Mouse (Mus musculus): ENCODE measurements around the gene Dnajc11. TPM values are rescaled to one million over a fixed set of nuclear protein-coding genes. Genes with fewer than 3 reads are reported as not detected.

Gene Dnajc11
- polyA plus RNA-seq, 1 experiment from 2014 or later, result 23.0 TPM

DNA sequence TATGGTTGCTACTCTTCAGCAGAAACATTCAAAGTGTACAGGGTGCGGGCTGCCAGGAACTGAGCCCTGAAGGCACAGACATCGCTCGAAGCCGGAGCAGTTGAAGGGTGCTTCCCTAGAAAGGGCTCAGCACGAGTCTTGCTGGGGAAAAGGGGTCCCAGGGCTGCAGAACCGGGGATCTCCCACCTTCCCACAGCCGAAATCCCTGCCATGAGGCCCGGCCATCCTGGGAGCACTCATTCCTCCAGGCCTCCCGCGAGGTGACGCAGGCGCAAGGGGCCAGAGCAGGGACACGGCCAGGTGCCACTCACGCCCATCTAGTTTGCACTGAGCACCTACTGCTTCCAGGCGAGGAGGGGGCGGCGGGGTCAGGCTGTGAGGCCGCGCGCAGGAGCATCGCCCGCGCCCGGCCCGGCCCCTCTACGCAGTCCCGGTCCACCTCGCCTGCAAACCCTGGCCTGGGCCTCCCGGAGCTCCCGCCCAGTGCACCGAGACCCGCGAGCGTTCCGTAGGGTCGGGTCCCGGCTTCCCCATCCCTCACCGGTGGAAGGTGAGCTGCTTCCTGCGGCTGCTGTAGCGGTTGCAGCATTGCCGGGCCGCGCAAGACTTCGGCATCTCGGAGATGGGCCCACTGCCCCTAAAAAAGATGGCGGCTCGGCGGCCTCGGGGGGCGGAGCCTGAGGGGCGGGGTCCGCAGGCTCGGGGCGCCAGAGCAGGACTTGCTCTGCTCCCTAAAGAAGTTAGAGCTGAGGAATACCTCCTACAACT, 55.0 kb downstream of the Dnajc11 start, which contains the start of gene Thap3:
Gene Thap3, minus strand, starts transcription at position 656 of the 768 bp plus-strand sequence.
- H3K9ac ChIP-seq (replicated peaks; ENCODE audit: low read depth), result peak within 1 kb of the TSS; percentile 78
- WGBS, result 1% methylated on average over 50 of the region's 54 CpGs
- peaks cover 11% of the 10 kb centered on the region for H3K4me1 ChIP-seq (ENCODE audit: insufficient read depth, low read depth, low read length)
- H3K27ac ChIP-seq (ENCODE audit: low read length), result peak within 1 kb of the TSS; percentile 76
- DNase-seq (ENCODE audit: low spot score) (peak; percentile 63), ATAC-seq (peak; percentile 67)
- peak within 1 kb of the TSS; percentile 81 for H3K4me2 ChIP-seq (replicated peaks; ENCODE audit: low read depth, low read length)
- TF ChIP-seq CTCF (IDR thresholded peaks at IDR 0.05) (no peak), EP300 (IDR thresholded peaks at IDR 0.05) (no peak)
- H3K9me3 ChIP-seq (ENCODE audit: low read length), result no peaks in the 10 kb centered on the region
- peaks cover 18% of the 10 kb centered on the region; the same call in 1 of the 2 replicates for H3K36me3 ChIP-seq (ENCODE audit: insufficient read depth, low read length)
- no peaks in the 10 kb centered on the region for H3K27me3 ChIP-seq (replicated peaks; ENCODE audit: insufficient read depth, low read length)
- peak within 1 kb of the TSS; percentile 85 for H3K4me3 ChIP-seq (ENCODE audit: low read depth, low read length)

DNA sequence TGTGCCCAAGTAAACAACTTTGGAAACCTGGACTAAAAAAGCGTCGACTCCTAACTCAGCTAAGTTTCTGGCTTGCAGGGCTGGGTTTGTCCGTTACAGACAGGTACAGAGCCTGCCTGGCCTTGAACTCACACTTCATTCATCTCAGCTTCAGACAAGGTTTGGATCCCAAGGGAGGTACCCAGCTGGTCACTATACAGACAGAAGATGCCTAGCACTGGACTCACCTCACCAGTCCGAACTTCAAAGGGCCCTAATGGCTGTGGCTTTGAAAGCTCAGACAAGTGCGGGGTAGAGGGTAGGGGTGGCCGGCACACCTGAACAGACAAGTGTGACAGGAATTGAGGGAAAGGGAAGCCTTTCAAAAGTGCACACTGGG, 55.6 kb downstream of the Dnajc11 start:
- peak overlapping the region; percentile 78; the same call in 1 of the 2 replicates for H3K9ac ChIP-seq (replicated peaks; ENCODE audit: low read depth)
- peak overlapping the region; percentile 76; the same call in 1 of the 2 replicates for H3K27ac ChIP-seq (ENCODE audit: low read length)
- ATAC-seq (no peak), DNase-seq (ENCODE audit: low spot score) (no peak)
- H3K4me1 ChIP-seq (ENCODE audit: insufficient read depth, low read depth, low read length), result peaks cover 11% of the 10 kb centered on the region
- H3K9me3 ChIP-seq (ENCODE audit: low read length), result no peaks in the 10 kb centered on the region
- 27% methylated on average over 6 of the region's 6 CpGs for WGBS
- H3K4me2 ChIP-seq (replicated peaks; ENCODE audit: low read depth, low read length), result peak overlapping the region; percentile 81
- no peaks in the 10 kb centered on the region for H3K27me3 ChIP-seq (replicated peaks; ENCODE audit: insufficient read depth, low read length)
- H3K36me3 ChIP-seq (ENCODE audit: insufficient read depth, low read length), result peaks cover 18% of the 10 kb centered on the region; the same call in 1 of the 2 replicates
- peak overlapping the region; percentile 85 for H3K4me3 ChIP-seq (ENCODE audit: low read depth, low read length)
- no peak for TF ChIP-seq CTCF (IDR thresholded peaks at IDR 0.05)

GRCm38 (mm10) chr4:151992091-151992490, 58.6 kb downstream of the Dnajc11 start:
- Histone ChIP-seq H3K27ac (ENCODE audit: low read length) (no peak overlapping the region), H3K4me3 (ENCODE audit: low read depth, low read length) (no peak overlapping the region), H3K4me2 (replicated peaks; ENCODE audit: low read depth, low read length) (no peak overlapping the region), H3K9me3 (ENCODE audit: low read length) (no peaks in the 10 kb centered on the region), H3K27me3 (replicated peaks; ENCODE audit: insufficient read depth, low read length) (no peaks in the 10 kb centered on the region), H3K36me3 (ENCODE audit: insufficient read depth, low read length) (peaks cover 18% of the 10 kb centered on the region; the same call in 1 of the 2 replicates), H3K4me1 (ENCODE audit: insufficient read depth, low read depth, low read length) (peaks cover 11% of the 10 kb centered on the region), H3K9ac (replicated peaks; ENCODE audit: low read depth) (no peak overlapping the region)
- DNase-seq (ENCODE audit: low spot score) (no peak), ATAC-seq (no peak)
- WGBS, result 80% methylated on average over 9 of the region's 9 CpGs
- TF ChIP-seq CTCF (IDR thresholded peaks at IDR 0.05) (no peak), EP300 (IDR thresholded peaks at IDR 0.05) (no peak)

- Histone ChIP-seq H3K36me3 (ENCODE audit: insufficient read depth, low read length) (peaks cover 18% of the 10 kb centered on the region; the same call in 1 of the 2 replicates), H3K4me3 (ENCODE audit: low read depth, low read length) (no peak overlapping the region), H3K4me1 (ENCODE audit: insufficient read depth, low read depth, low read length) (peaks cover 17% of the 10 kb centered on the region), H3K4me2 (replicated peaks; ENCODE audit: low read depth, low read length) (no peak overlapping the region), H3K27me3 (replicated peaks; ENCODE audit: insufficient read depth, low read length) (no peaks in the 10 kb centered on the region), H3K9ac (replicated peaks; ENCODE audit: low read depth) (no peak overlapping the region), H3K27ac (ENCODE audit: low read length) (no peak overlapping the region), H3K9me3 (ENCODE audit: low read length) (no peaks in the 10 kb centered on the region)
- ATAC-seq, result no peak
- TF ChIP-seq CTCF (IDR thresholded peaks at IDR 0.05) (no peak), EP300 (IDR thresholded peaks at IDR 0.05) (0 out of 2 replicates have a peak, but pooled peaks have one; percentile 27)
- 40% methylated on average over 6 of the region's 6 CpGs for WGBS
- DNase-seq (ENCODE audit: low spot score), result peak; percentile 47
Observed at GRCm38 (mm10) chr4:151993035-151993434, 59.5 kb downstream of the Dnajc11 start.

DNA sequence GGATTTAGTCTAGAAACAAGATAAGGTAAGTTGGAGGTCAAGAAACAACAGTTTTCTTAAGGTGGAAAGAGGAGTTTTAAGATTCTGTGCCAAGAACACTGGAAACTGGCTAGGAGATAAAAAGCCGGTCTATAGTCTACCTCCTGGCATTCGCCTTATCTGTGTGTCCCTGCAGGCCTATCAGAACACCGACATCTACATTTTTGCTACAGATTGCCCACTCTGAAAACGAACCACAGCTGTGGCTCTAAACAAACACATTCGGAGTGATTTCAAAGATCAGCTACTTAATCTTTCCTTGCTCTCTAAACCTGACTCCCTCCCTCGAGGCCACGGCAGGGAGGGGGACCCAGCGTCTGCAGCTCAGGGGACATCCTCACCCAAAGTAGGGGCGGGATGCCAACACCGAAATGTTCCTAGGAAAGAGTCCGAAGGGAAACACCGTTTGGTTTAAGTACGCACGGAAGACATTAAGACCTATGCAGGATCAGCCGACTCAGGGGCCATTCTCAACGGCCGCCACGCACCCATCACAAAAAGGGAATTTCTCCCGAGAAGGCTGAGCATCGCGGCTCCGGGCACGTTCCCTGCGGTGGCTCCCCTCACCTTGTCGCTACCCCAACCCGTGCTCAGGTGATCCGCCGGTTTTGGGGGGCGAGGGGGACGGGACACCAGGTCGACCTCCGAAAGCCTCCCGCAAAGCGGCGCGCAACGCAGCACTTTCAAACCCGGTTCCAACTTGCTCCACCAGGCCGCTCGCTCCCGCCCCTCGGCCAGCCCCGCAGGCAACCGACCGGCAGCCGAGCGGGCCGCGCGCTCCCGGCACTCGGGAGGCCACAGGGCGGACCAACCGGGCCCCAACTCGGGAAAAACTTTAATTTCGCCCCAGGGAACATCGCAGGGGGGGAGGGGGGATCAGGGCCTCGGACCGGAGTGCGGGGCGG, 61.0 kb downstream of the Dnajc11 start:
- no peaks in the 10 kb centered on the region for H3K27me3 ChIP-seq (replicated peaks; ENCODE audit: insufficient read depth, low read length)
- peaks cover 18% of the 10 kb centered on the region; the same call in 1 of the 2 replicates for H3K36me3 ChIP-seq (ENCODE audit: insufficient read depth, low read length)
- peak overlapping the region; percentile 94 for H3K9ac ChIP-seq (replicated peaks; ENCODE audit: low read depth)
- ATAC-seq (no peak), DNase-seq (ENCODE audit: low spot score) (peak; percentile 31)
- H3K4me1 ChIP-seq (ENCODE audit: insufficient read depth, low read depth, low read length), result peaks cover 13% of the 10 kb centered on the region; the same call in 1 of the 2 replicates
- peak overlapping the region; percentile 98 for H3K4me3 ChIP-seq (ENCODE audit: low read depth, low read length)
- 5% methylated on average over 51 of the region's 61 CpGs for WGBS
- TF ChIP-seq EP300 (IDR thresholded peaks at IDR 0.05) (no peak), CTCF (IDR thresholded peaks at IDR 0.05) (no peak)
- peak overlapping the region; percentile 85 for H3K27ac ChIP-seq (ENCODE audit: low read length)
- H3K9me3 ChIP-seq (ENCODE audit: low read length), result no peaks in the 10 kb centered on the region
- H3K4me2 ChIP-seq (replicated peaks; ENCODE audit: low read depth, low read length), result peak overlapping the region; percentile 90

Data from lung, postnatal 0 days (tissue).